Mouse (Mus musculus) heart, embryonic 13.5 days (tissue): ENCODE results near the gene Fkbp4. TPM values are rescaled to one million over a fixed set of nuclear protein-coding genes. Genes with fewer than 3 reads are reported as not detected.

Experiments
- ATAC-seq: fragments of 200-750 bp; cut with Nextera tagmentation; 2 replicates; pipeline ENCODE4 v1.8.0; 2017; ENCODE audit warnings: moderate TSS enrichment; ENCODE audit not compliant: insufficient number of reproducible peaks, low FRiP score, low TSS enrichment; ENCODE audit errors: extremely low read depth
- H3K27ac ChIP-seq: fragments of 300-500 bp; sonication (generic); replicated peaks from 2 replicates; pipeline ENCODE4 v1.5.1; 2015; ENCODE audit warnings: moderate library complexity, mild to moderate bottlenecking, inconsistent platforms
- H3K27me3 ChIP-seq: fragments of 300-500 bp; sonication (generic); replicated peaks from 2 replicates; pipeline ENCODE4 v1.6.1; 2015; ENCODE audit warnings: mild to moderate bottlenecking, inconsistent platforms
- H3K36me3 ChIP-seq: fragments of 300-500 bp; sonication (generic); 2 replicates; pipeline ENCODE4 v1.6.1; 2015; ENCODE audit warnings: mild to moderate bottlenecking, inconsistent platforms
- H3K4me1 ChIP-seq: fragments of 300-500 bp; sonication (generic); 2 replicates; pipeline ENCODE4 v1.6.1; 2015; ENCODE audit warnings: inconsistent platforms
- H3K4me2 ChIP-seq: fragments of 300-500 bp; sonication (generic); 2 replicates; pipeline ENCODE4 v1.6.1; 2015; ENCODE audit warnings: inconsistent platforms, mild to moderate bottlenecking, moderate library complexity
- H3K4me3 ChIP-seq: fragments of 300-500 bp; sonication (generic); 2 replicates; pipeline ENCODE4 v1.5.1; 2015; ENCODE audit warnings: moderate library complexity, mild to moderate bottlenecking, inconsistent platforms
- H3K9ac ChIP-seq: fragments of 300-500 bp; sonication (generic); 2 replicates; pipeline ENCODE4 v1.6.1; 2015; ENCODE audit warnings: inconsistent platforms, mild to moderate bottlenecking, moderate library complexity
- H3K9me3 ChIP-seq: fragments of 300-500 bp; sonication (generic); 2 replicates; pipeline ENCODE4 v1.6.1; 2016; ENCODE audit warnings: inconsistent platforms
- WGBS: fragments of 180-500 bp; shearing (Covaris S2); methylation state at CpG from one replicate; pipeline ENCODE4 v1.1.7; 2015; ENCODE audit warnings: mixed read lengths; 5-methylcytosine and 5-hydroxymethylcytosine counted together
- polyA plus RNA-seq: library from polyadenylated mRNA; unstranded; fragments of >200 nt; fragmentation: Nextera tagmentation; extraction: Ambion mirVana; gene quantifications from 2 replicates; pipeline ENCODE4 v1.2.1, GENCODE M21; 2015

Gene Fkbp4
- polyA plus RNA-seq, 1 experiment from 2014 or later, result 257 TPM

DNA sequence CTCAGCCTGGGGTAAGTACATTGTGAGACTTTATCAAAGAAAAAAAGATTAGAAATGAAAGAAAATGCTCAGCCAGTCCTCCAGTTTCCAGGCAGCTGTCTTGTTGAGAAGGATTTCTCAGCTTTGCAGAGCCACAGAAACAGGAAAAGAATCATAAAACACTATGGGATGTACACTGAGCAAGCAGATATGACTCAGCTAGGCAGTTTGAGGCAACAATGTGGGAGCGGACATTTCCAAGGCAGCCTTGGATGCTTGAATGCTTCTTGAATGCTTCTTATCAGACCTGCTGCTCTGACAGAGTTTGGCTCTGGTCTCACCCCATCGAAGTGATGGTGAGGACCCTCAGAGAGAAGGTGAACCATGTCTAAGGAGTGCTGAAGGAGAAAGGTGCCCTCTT lies 17.4 kb downstream of the Fkbp4 start:
- WGBS, result 60% methylated on average over 2 of the region's 2 CpGs
- H3K4me1 ChIP-seq, result peaks cover 18% of the 10 kb centered on the region
- H3K36me3 ChIP-seq, result peaks cover 13% of the 10 kb centered on the region
- ATAC-seq, result no peak
- no peak overlapping the region for H3K4me3 ChIP-seq
- H3K27me3 ChIP-seq, result no peaks in the 10 kb centered on the region
- H3K27ac ChIP-seq, result peak overlapping the region; percentile 20
- H3K9me3 ChIP-seq, result no peaks in the 10 kb centered on the region
- no peak overlapping the region for H3K4me2 ChIP-seq
- no peak overlapping the region for H3K9ac ChIP-seq

DNA sequence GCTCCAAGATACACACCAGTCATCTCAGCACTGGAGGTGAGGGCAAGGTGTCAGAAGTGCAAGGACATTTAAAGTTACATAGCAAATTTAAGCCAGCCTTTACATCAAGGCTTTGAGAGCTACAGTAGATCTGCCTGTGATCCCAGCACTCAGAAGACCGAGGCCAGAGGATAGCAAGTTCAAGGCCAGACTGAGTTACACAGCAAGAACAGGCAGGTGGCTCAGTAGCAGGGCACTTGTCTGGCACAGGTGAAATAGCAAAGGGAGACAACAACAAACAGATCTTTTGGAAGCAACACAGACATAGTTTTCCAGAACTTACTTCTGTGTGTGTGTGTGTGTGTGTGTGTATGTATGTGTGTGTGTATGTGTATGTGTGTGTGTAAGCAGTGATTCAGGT lies 20.4 kb downstream of the Fkbp4 start:
- WGBS, result 90% methylated on average over 1 of the region's 1 CpGs
- Histone ChIP-seq H3K27me3 (no peaks in the 10 kb centered on the region), H3K36me3 (peaks cover 27% of the 10 kb centered on the region), H3K27ac (no peak overlapping the region), H3K4me3 (no peak overlapping the region), H3K9me3 (no peaks in the 10 kb centered on the region), H3K4me1 (peaks cover 11% of the 10 kb centered on the region), H3K4me2 (no peak overlapping the region), H3K9ac (no peak overlapping the region)
- no peak for ATAC-seq

DNA sequence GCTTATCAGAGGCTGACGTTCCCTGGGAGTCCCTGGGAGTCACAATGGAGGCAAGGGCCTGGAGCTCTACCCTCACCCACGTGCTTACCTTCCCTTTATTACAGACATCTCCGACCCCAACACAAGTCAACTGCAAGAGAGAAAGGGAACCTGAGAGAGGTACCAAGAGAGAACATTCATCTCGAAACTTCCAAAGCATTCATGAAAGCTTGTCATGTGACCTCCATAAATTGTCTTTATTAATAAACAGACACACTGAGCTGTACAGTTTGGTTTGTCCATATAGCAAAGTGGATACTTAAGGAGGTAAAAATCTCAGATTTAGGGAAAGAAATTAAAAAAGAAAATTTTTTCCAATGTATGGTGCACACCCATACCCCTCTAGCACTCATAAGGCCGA lies 22.3 kb downstream of the Fkbp4 start:
- WGBS, result 82% methylated on average over 5 of the region's 5 CpGs
- Histone ChIP-seq H3K4me2 (no peak overlapping the region), H3K36me3 (peaks cover 46% of the 10 kb centered on the region), H3K4me3 (no peak overlapping the region), H3K9me3 (no peaks in the 10 kb centered on the region), H3K27ac (no peak overlapping the region), H3K4me1 (peaks cover 5% of the 10 kb centered on the region), H3K9ac (no peak overlapping the region), H3K27me3 (no peaks in the 10 kb centered on the region)
- no peak for ATAC-seq

DNA sequence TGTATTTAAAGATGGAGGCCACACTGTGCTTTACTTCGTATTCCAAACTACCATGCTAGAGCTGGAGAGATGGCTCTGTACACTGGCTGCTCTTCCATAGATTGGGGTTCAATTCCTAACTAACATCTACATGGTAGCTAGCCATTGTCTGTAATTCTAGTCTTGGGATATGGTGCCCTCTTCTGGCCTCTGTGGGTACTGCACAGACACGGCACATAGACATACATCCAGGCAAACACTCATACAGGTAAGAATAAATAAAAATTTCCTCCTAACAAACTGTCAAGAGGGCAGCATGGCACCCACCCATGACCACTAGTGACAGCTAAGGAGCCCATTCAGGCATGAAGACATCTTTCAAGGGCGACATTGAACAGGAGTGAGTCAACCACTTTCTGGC lies 27.4 kb downstream of the Fkbp4 start:
- no peak overlapping the region for H3K27ac ChIP-seq
- no peaks in the 10 kb centered on the region for H3K9me3 ChIP-seq
- 16% methylated on average over 3 of the region's 3 CpGs for WGBS
- H3K4me2 ChIP-seq, result no peak overlapping the region
- H3K4me3 ChIP-seq, result no peak overlapping the region
- no peak for ATAC-seq
- H3K9ac ChIP-seq, result no peak overlapping the region
- H3K27me3 ChIP-seq, result no peaks in the 10 kb centered on the region
- peaks cover 82% of the 10 kb centered on the region for H3K36me3 ChIP-seq
- no peaks in the 10 kb centered on the region for H3K4me1 ChIP-seq

DNA sequence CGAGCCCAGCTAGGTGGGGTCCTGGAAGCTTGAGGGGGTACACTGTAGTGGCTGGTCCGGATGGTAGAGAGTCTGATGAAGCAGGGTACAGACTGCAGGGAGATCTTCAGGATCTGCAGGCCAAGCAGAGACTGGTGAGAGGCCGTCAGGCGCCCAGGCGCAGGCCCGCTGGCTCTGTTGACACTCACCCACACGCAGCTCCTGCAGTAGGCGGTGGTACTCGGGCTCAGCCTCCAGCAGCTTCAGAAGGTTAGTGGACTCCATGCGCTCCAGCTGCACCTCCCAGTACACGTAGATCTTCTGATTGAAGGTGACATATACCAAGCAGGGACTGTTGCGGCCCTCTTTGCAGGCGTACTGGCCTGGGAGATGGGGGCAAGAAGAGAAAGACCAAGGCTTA lies 28.2 kb downstream of the Fkbp4 start:
- no peaks in the 10 kb centered on the region for H3K27me3 ChIP-seq
- H3K4me3 ChIP-seq, result no peak overlapping the region
- peaks cover 81% of the 10 kb centered on the region for H3K36me3 ChIP-seq
- WGBS, result 93% methylated on average over 13 of the region's 13 CpGs
- no peak overlapping the region for H3K9ac ChIP-seq
- H3K9me3 ChIP-seq, result no peaks in the 10 kb centered on the region
- H3K27ac ChIP-seq, result no peak overlapping the region
- no peaks in the 10 kb centered on the region for H3K4me1 ChIP-seq
- ATAC-seq, result no peak
- no peak overlapping the region for H3K4me2 ChIP-seq

DNA sequence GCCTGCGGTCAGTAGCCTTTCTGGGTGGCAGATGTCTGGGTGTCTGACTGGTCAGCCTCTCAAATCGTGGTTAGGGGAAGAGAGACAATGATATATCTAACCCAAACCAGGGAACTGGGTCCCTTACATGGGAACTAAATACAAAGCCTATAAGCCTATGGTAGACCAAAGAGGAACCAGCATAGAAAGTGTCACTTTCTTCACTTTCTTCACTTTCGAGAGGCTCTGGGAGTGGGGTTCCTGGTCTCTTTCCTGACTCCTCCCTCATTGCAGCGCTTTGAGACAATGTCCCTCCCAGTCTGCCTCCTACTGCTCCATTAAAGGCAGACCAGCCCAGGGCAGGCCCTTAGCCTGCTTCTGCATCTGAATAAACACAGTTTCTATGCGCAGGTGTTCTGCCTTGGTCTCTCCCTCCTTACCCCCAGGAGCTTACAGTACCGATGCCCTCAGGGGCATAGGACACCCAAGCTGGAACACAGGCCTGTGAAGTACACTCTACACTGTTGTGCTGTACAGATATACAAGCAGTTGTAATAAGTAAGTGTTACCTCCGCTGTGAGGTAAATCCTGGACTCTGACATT lies 29.8 kb downstream of the Fkbp4 start:
- Histone ChIP-seq H3K4me1 (peaks cover 5% of the 10 kb centered on the region; the same call in 1 of the 2 replicates), H3K27me3 (no peaks in the 10 kb centered on the region), H3K9me3 (no peaks in the 10 kb centered on the region), H3K4me3 (no peak overlapping the region), H3K9ac (no peak overlapping the region), H3K36me3 (peaks cover 76% of the 10 kb centered on the region), H3K4me2 (no peak overlapping the region), H3K27ac (no peak overlapping the region)
- ATAC-seq, result no peak
- WGBS, result 80% methylated on average over 7 of the region's 7 CpGs

DNA sequence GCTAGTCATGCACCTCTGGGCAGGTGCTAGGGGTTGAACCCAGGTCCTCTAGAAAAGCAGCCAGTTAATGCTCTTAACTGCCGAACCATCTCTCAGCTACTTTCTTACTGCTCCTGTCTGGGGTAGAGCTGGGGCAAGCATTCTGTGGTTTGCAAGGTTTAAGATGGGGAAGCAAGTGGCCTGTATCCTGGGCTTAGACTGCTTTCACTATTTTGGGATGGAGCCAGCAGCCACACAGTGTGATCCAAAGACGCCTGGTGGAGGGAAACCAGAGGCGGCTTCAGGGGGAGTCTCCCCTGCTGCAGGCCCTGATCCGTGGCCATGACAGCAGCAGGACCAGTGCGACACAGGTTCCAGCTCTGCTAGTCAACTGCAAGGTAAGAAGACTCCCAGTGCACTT lies 33.8 kb downstream of the Fkbp4 start:
- H3K27ac ChIP-seq, result no peak overlapping the region; the same call in 1 of the 2 replicates
- WGBS, result 43% methylated on average over 5 of the region's 5 CpGs
- peaks cover 15% of the 10 kb centered on the region for H3K4me1 ChIP-seq
- no peak overlapping the region for H3K9ac ChIP-seq
- peaks cover 40% of the 10 kb centered on the region for H3K36me3 ChIP-seq
- no peaks in the 10 kb centered on the region for H3K9me3 ChIP-seq
- no peak overlapping the region for H3K4me3 ChIP-seq
- ATAC-seq, result no peak
- no peak overlapping the region for H3K4me2 ChIP-seq
- no peaks in the 10 kb centered on the region for H3K27me3 ChIP-seq

DNA sequence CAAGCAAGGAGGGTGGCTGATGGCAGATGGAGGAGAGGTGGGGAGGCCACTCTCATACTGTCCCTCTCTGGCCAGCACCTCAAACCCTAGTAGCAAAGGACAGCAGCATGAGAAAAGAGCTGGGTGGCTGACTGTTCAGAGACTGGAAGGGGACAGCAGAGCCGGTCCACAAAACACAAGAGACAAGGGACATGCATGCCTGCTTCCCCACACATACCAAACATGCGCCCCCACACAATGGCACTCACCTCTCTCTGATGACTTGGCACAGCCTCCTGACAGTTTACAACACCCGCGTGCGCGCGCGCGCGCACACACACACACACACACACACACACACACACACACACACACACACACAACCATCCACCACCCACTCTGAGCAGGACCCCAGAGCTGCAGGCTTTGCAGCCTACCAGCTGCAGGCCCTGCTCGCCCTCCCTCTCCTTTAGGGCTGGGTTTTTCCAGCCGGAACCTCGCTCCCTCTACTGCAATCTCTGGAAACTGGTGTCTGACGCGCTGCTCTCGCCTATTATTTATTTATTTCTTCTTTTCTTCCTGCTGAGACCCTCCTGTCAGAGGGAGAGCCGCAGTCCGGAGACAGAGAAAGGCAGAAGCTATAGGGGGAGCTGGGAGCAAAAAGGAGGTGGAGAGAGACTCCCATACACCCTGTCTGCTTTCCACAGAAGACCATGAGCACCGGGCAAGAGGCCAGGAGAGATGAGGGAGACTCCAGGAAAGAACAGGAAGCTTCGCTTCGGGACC lies 38.9 kb downstream of the Fkbp4 start:
- Histone ChIP-seq H3K4me2 (peak overlapping the region; percentile 64), H3K27me3 (no peaks in the 10 kb centered on the region), H3K4me1 (peaks cover 18% of the 10 kb centered on the region), H3K27ac (peak overlapping the region; percentile 38; the same call in 1 of the 2 replicates), H3K9me3 (no peaks in the 10 kb centered on the region), H3K9ac (peak overlapping the region; percentile 69), H3K4me3 (peak overlapping the region; percentile 37), H3K36me3 (no peaks in the 10 kb centered on the region)
- no peak for ATAC-seq
- WGBS, result 33% methylated on average over 21 of the region's 21 CpGs

DNA sequence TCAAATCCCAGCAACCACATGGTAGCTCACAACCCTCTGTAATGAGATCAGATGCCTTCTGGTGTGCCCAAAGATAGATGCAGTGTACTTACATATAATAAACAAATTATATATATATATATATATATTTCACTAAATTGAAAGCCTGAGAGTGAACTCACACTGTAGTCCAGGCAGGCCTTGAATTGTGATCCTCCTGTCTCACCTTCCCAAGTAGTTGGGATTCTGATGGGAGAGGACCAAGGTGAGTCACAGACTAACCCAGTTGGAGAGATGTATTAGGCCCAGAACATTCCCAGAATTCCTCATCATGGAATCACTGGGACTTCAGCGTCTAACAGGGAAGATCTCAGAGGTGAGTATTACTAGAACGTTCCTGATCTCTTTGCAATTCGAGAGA lies 39.5 kb downstream of the Fkbp4 start, which contains the start of gene Nrip2:
Gene Nrip2 (plus strand): TSS at position 301 of the 400 bp plus-strand sequence.
- Histone ChIP-seq H3K27ac (peak within 1 kb of the TSS; percentile 38; the same call in 1 of the 2 replicates), H3K27me3 (no peaks in the 10 kb centered on the region), H3K9ac (peak within 1 kb of the TSS; percentile 69), H3K36me3 (no peaks in the 10 kb centered on the region), H3K4me1 (peaks cover 15% of the 10 kb centered on the region), H3K4me2 (peak within 1 kb of the TSS; percentile 64), H3K4me3 (peak within 1 kb of the TSS; percentile 37), H3K9me3 (no peaks in the 10 kb centered on the region)
- WGBS, result 60% methylated on average over 3 of the region's 3 CpGs
- ATAC-seq, result no peak

DNA sequence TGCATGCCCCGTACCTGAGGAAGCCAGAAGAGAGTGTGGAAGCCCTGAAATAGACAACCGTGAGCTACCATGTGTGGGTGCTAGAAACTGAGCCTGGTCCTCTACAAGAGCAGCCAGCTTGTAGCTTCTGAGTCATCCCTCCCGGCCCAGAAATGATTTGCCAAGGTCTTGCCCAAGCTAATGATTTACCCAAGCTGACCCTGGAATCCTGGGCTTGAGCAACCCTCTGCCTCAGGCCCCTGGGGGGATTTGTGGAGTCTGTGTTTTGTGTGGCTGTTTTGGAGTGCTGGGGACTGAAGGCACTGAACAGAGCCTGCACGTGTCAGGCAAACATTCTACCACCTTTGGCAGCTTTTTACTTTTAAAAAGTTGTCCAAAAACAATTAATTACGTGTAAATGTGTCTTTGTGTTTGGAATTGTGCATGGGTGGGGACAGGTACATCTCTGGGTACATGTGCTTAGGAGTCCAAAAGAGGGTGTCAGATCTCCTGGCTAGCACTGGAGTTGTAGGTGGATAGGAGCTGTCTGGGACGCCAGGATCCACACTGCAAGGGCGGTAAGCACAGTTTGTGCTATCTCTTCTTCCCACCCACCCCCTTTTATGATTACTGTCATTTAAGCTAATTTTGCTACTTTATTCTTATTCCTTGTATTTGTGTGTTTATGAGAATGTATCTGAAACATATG lies 40.8 kb downstream of the Fkbp4 start:
- H3K4me1 ChIP-seq, result peaks cover 15% of the 10 kb centered on the region
- no peaks in the 10 kb centered on the region for H3K36me3 ChIP-seq
- H3K27me3 ChIP-seq, result no peaks in the 10 kb centered on the region
- H3K4me3 ChIP-seq, result no peak overlapping the region
- H3K27ac ChIP-seq, result no peak overlapping the region
- H3K9me3 ChIP-seq, result no peaks in the 10 kb centered on the region
- H3K4me2 ChIP-seq, result no peak overlapping the region
- H3K9ac ChIP-seq, result no peak overlapping the region
- ATAC-seq, result no peak
- 71% methylated on average over 7 of the region's 7 CpGs for WGBS

DNA sequence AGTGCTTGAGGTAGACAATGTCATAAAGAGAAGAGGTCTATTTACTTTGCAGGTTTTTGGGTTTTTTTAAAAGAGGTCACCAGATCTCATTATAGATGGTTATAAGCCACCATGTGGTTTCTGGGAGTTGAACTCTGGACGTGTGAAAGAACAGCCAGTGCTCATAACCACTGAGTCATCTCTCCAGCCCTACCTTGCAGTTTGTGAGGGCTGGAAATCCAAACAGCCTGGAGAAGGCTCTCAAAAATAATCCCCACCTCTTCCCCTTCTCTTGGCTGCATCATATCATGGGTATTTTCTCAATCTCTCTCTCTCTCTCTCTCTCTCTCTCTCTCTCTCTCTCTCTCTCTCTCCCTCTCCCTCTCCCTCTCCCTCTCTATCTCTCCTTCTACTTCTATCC lies 47.8 kb downstream of the Fkbp4 start:
- Histone ChIP-seq H3K27me3 (no peaks in the 10 kb centered on the region), H3K4me1 (no peaks in the 10 kb centered on the region), H3K9me3 (no peaks in the 10 kb centered on the region), H3K27ac (no peak overlapping the region), H3K4me3 (no peak overlapping the region), H3K9ac (no peak overlapping the region), H3K4me2 (no peak overlapping the region), H3K36me3 (no peaks in the 10 kb centered on the region)
- no peak for ATAC-seq
- 43% methylated on average over 1 of the region's 1 CpGs for WGBS
